Mouse (Mus musculus): ENCODE results near the gene Armh3. TPM values are rescaled to one million over a fixed set of nuclear protein-coding genes. Genes with fewer than 3 reads are reported as not detected.

Gene Armh3
- polyA plus RNA-seq, 1 experiment = 16.2 TPM

DNA sequence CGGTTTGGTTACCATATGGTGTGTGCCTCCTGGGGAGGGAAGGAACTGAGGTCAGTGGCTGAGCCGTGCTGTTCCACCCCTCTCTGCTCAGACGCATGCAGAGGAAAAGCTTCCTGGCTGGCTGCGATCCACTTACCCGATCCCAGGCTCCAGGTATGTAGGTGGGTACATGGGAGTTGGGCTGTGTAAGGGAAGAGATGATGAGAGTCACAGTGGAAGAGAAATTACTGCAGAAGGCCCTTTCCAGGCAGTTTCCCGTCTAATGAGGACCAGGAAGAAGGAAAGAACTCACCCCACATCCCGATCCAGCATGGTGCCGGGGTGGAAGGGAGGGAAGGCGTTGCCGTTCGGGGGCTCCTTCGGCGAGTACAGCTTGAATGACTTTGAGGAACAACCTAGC is 37.7 kb upstream of the Armh3 start:
- H3K4me3 ChIP-seq (ENCODE audit: insufficient read depth, low read length) = no peak overlapping the region
- TF ChIP-seq POLR2A (IDR thresholded peaks at IDR 0.05; ENCODE audit: extremely low read depth, insufficient read depth, low read length) (no peak), CTCF (IDR thresholded peaks at IDR 0.05; ENCODE audit: extremely low read depth, insufficient read depth, low read length) (no peak)
- no peak overlapping the region for H3K27ac ChIP-seq (ENCODE audit: insufficient read depth, low read length)
- peaks cover 24% of the 10 kb centered on the region for H3K4me1 ChIP-seq (ENCODE audit: control insufficient read depth, insufficient read depth, low read length)

DNA sequence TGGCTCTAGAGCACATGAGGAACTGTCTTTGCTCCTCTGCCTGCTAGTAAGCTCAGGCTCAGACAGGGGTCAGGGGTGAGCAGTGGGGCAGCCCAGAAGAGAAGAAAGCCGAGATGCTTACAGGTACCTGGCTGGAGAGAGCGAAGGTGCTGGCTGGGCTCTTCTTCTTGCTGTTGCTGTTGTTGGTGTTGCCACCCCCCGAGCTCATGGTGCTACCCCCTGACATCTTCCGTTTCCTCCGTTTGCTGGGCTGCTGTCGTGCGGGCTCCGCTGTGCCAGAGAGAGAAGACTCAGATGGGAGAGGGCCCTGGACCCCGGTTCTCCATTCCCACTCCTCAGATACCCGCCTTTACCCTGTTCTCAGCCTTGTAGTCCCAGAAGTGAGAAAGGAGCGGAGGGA is 35.6 kb upstream of the Armh3 start:
- H3K4me1 ChIP-seq (ENCODE audit: control insufficient read depth, insufficient read depth, low read length) = peaks cover 15% of the 10 kb centered on the region
- TF ChIP-seq CTCF (IDR thresholded peaks at IDR 0.05; ENCODE audit: extremely low read depth, insufficient read depth, low read length) (no peak), POLR2A (IDR thresholded peaks at IDR 0.05; ENCODE audit: extremely low read depth, insufficient read depth, low read length) (no peak)
- H3K4me3 ChIP-seq (ENCODE audit: insufficient read depth, low read length) = no peak overlapping the region
- H3K27ac ChIP-seq (ENCODE audit: insufficient read depth, low read length) = no peak overlapping the region

DNA sequence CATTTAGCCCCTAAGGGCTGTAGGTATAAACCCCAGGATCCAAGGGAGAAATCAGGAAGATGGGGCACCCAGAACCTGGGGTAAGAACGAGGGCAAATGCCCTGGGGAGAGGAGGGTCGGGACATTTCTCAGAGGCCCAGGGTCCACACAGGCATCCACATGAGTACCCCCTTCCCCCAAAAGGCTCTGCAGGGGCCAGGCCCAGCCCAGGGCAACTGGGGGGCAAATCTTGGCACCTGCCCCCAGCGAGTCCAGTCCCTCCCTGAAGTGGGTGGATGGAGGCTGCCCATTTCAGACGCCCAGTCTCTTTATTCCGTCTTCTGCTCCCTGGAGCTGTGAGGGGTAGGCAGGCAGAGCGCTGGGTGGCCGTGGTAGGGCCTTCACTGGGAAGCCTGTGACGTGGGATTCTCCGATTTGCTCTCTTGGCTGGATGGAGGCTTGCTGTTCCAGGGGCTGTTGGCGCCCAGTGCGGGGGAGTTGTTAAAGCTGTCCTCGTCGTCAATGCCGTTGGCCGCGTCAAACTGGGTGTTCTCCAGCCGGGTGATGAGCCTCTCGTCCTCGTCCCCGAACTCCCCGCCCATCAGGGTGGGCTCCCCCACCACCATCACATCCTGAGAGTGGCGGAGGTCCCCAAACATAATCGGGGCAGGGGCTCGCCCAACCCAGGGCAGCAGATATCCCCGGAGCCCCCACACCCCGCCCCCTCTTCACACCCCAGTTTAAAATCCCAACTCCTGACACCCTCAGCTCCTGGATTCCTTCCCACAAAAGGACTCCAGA is 34.6 kb upstream of the Armh3 start:
- no peak overlapping the region for H3K27ac ChIP-seq (ENCODE audit: insufficient read depth, low read length)
- no peak overlapping the region for H3K4me3 ChIP-seq (ENCODE audit: insufficient read depth, low read length)
- H3K4me1 ChIP-seq (ENCODE audit: control insufficient read depth, insufficient read depth, low read length) = peaks cover 7% of the 10 kb centered on the region
- TF ChIP-seq POLR2A (IDR thresholded peaks at IDR 0.05; ENCODE audit: extremely low read depth, insufficient read depth, low read length) (no peak), CTCF (IDR thresholded peaks at IDR 0.05; ENCODE audit: extremely low read depth, insufficient read depth, low read length) (no peak)

GRCm38 (mm10) chr19:46031689-46032432 is 33.6 kb upstream of the Armh3 start:
- no peak for TF ChIP-seq CTCF (IDR thresholded peaks at IDR 0.05; ENCODE audit: extremely low read depth, insufficient read depth, low read length)
- TF ChIP-seq POLR2A (IDR thresholded peaks at IDR 0.05; ENCODE audit: extremely low read depth, insufficient read depth, low read length) = no peak
- Histone ChIP-seq H3K4me1 (ENCODE audit: control insufficient read depth, insufficient read depth, low read length) (peaks cover 2% of the 10 kb centered on the region; the same call in 1 of the 2 replicates), H3K4me3 (ENCODE audit: insufficient read depth, low read length) (no peak overlapping the region), H3K27ac (ENCODE audit: insufficient read depth, low read length) (no peak overlapping the region)

- no peak overlapping the region for H3K27ac ChIP-seq (ENCODE audit: insufficient read depth, low read length)
- H3K4me1 ChIP-seq (ENCODE audit: control insufficient read depth, insufficient read depth, low read length) = no peaks in the 10 kb centered on the region
- no peak overlapping the region for H3K4me3 ChIP-seq (ENCODE audit: insufficient read depth, low read length)
- TF ChIP-seq CTCF (IDR thresholded peaks at IDR 0.05; ENCODE audit: extremely low read depth, insufficient read depth, low read length) (no peak), POLR2A (IDR thresholded peaks at IDR 0.05; ENCODE audit: extremely low read depth, insufficient read depth, low read length) (no peak)
These were observed 32.1 kb upstream of the Armh3 start for GRCm38 (mm10) chr19:46030196-46030983.

- H3K27ac ChIP-seq (ENCODE audit: insufficient read depth, low read length) = no peak overlapping the region
- H3K4me1 ChIP-seq (ENCODE audit: control insufficient read depth, insufficient read depth, low read length) = no peaks in the 10 kb centered on the region
- no peak overlapping the region for H3K4me3 ChIP-seq (ENCODE audit: insufficient read depth, low read length)
- TF ChIP-seq CTCF (IDR thresholded peaks at IDR 0.05; ENCODE audit: extremely low read depth, insufficient read depth, low read length) (no peak), POLR2A (IDR thresholded peaks at IDR 0.05; ENCODE audit: extremely low read depth, insufficient read depth, low read length) (no peak)
These were observed 31.4 kb upstream of the Armh3 start for GRCm38 (mm10) chr19:46029652-46030051.

DNA sequence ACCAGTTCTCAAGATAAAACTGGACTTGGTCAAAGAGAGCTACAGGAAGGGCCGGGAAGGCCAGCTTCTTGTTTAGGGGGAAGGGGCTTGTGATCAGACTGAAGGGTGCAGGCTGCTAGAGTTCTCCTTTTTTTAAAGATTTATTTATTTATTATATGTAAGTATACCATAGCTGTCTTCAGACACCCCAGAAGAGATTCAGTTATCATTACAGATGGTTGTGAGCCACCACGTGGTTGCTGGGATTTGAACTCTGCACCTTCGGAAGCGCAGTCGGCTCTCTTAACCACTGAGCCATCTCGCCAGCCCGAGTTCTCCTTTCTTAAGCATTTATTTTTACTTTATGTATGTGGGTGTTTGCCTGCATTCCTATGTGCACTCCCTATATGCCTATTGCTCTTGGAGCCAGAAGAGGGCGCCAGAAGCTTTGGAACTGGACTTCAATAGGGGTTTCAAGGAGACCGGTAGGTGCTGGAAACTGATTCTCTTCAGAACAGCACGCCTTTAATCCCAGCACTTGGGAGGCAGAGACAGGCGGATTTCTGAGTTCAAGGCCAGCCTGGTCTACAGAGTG is 30.5 kb upstream of the Armh3 start:
- no peaks in the 10 kb centered on the region for H3K4me1 ChIP-seq (ENCODE audit: control insufficient read depth, insufficient read depth, low read length)
- no peak overlapping the region for H3K27ac ChIP-seq (ENCODE audit: insufficient read depth, low read length)
- H3K4me3 ChIP-seq (ENCODE audit: insufficient read depth, low read length) = no peak overlapping the region
- TF ChIP-seq CTCF (IDR thresholded peaks at IDR 0.05; ENCODE audit: extremely low read depth, insufficient read depth, low read length) (0 out of 2 replicates have a peak, but pooled peaks have one; percentile 6), POLR2A (IDR thresholded peaks at IDR 0.05; ENCODE audit: extremely low read depth, insufficient read depth, low read length) (no peak)

GRCm38 (mm10) chr19:46026567-46026966 is 28.3 kb upstream of the Armh3 start:
- Histone ChIP-seq H3K4me1 (ENCODE audit: control insufficient read depth, insufficient read depth, low read length) (no peaks in the 10 kb centered on the region), H3K4me3 (ENCODE audit: insufficient read depth, low read length) (no peak overlapping the region), H3K27ac (ENCODE audit: insufficient read depth, low read length) (no peak overlapping the region)
- no peak for TF ChIP-seq CTCF (IDR thresholded peaks at IDR 0.05; ENCODE audit: extremely low read depth, insufficient read depth, low read length)
- no peak for TF ChIP-seq POLR2A (IDR thresholded peaks at IDR 0.05; ENCODE audit: extremely low read depth, insufficient read depth, low read length)

DNA sequence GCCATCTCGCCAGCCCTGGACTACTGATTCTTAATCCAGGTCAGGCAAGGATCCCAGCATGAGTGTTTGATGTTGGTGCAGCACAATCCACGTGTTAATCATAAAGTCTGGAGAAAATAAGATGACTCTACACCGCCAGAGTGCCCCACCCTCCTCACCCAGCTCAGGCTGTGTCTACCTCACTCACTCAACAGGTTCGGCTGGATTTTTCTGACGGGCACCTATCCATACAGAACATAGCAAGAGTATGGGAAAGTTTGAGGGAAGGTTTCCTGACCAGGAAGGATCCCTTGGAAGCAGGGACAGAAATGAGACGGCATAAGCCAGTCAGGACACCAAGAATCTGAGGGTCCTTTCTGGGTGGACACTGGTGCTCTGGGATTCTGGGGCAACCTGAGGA is 26.7 kb upstream of the Armh3 start:
- TF ChIP-seq POLR2A (IDR thresholded peaks at IDR 0.05; ENCODE audit: extremely low read depth, insufficient read depth, low read length) = no peak
- no peak for TF ChIP-seq CTCF (IDR thresholded peaks at IDR 0.05; ENCODE audit: extremely low read depth, insufficient read depth, low read length)

More for the DNA sequence above, 26.7 kb upstream of the Armh3 start:
- Histone ChIP-seq H3K4me1 (ENCODE audit: control insufficient read depth, insufficient read depth, low read length) (no peaks in the 10 kb centered on the region), H3K27ac (ENCODE audit: insufficient read depth, low read length) (no peak overlapping the region), H3K4me3 (ENCODE audit: insufficient read depth, low read length) (no peak overlapping the region)

All from cortical plate, adult 2 months (tissue).